In the genomic region with DNA sequence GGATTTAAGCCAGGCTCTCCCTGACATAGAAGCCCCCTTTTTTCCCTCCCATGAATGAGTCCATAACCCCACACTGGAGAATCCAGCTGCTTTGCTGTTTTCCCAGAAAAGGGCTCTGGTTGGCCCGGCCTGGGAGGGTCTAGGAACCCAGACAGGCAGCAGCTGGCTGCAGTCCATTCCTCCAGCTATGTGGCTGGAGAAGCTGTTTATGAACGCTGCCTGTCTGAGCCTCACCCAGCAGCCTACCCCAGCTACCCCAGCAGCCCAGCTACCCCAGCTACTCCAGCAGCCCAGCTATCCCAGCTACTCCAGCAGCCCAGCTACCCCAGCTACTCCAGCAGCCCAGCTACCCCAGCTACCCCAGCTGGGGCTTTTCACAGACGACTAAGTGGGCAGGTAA, we compare ENCODE assay signal across 8 mouse cellular contexts. TPM values are rescaled to one million over a fixed set of nuclear protein-coding genes. Genes with fewer than 3 reads are reported as not detected.
DNase-seq lines count a peak whose midpoint lies in the region; ATAC-seq lines count a peak whose summit lies in the region.

Gene Pdcd4 (plus strand): TSS at position 171 of the 400 bp plus-strand sequence.

- no peaks in the 10 kb centered on the region for H3K27me3 ChIP-seq in hindbrain, embryonic 16.5 days (replicated peaks; ENCODE audit: control insufficient read depth, insufficient read depth, low read length)
- H3K27me3 ChIP-seq in liver, embryonic 11.5 days (replicated peaks; ENCODE audit: control insufficient read depth, insufficient read depth, low read length) = no peaks in the 10 kb centered on the region

- no peak within 1 kb of the TSS for H3K4me3 ChIP-seq in hindbrain, embryonic 16.5 days (ENCODE audit: low read length)
- H3K4me3 ChIP-seq in liver, embryonic 11.5 days (ENCODE audit: low read depth, low read length) = no peak within 1 kb of the TSS

- no peak within 1 kb of the TSS for H3K27ac ChIP-seq in hindbrain, embryonic 16.5 days (ENCODE audit: low read depth, low read length)
- H3K27ac ChIP-seq in liver, embryonic 11.5 days (ENCODE audit: low read depth, low read length) = peak within 1 kb of the TSS; percentile 78

- no peaks in the 10 kb centered on the region for H3K4me1 ChIP-seq in hindbrain, embryonic 16.5 days (ENCODE audit: control insufficient read depth, insufficient read depth, low read depth, low read length)
- H3K4me1 ChIP-seq in liver, embryonic 11.5 days (replicated peaks; ENCODE audit: control insufficient read depth, insufficient read depth, low read length) = peaks cover 63% of the 10 kb centered on the region

- whole genome bisulfite sequencing in hindbrain, embryonic 16.5 days = 57% methylated on average over 3 of the region's 3 CpGs
- WGBS in liver, embryonic 11.5 days = 68% methylated on average over 3 of the region's 3 CpGs

- H3K9me3 ChIP-seq in hindbrain, embryonic 16.5 days (ENCODE audit: control insufficient read depth, low read length) = no peaks in the 10 kb centered on the region
- H3K9me3 ChIP-seq in liver, embryonic 11.5 days (ENCODE audit: control insufficient read depth, low read length) = no peaks in the 10 kb centered on the region

- no peak for DNase-seq in layer of hippocampus, adult 18-20 months (ENCODE audit: low spot score in 2 of 2)
- no peak for DNase-seq in layer of hippocampus, adult 9-10 months (ENCODE audit: low spot score)
- no peak for DNase-seq in adrenal gland, postnatal 36 days
- peak; percentile 36 for DNase-seq in gastrocnemius, postnatal 10 days
- no peak for DNase-seq in liver, embryonic 11.5 days (ENCODE audit: low spot score)
- no peak for DNase-seq in cerebellum, postnatal 4 days (ENCODE audit: low spot score in 2 of 2)

- ATAC-seq in hindbrain, embryonic 16.5 days = no peak
- no peak for ATAC-seq in liver, embryonic 11.5 days (replicated peaks; ENCODE audit: low FRiP score)
- ATAC-seq in neutrophil, adult 5-6 weeks (ENCODE audit: extremely low read depth, insufficient number of reproducible peaks, low FRiP score, poor library complexity, severe bottlenecking) = no peak

- no peak within 1 kb of the TSS for H3K9ac ChIP-seq in hindbrain, embryonic 16.5 days (ENCODE audit: low read depth, low read length)
- H3K9ac ChIP-seq in liver, embryonic 11.5 days (ENCODE audit: low read depth, low read length) = peak within 1 kb of the TSS; percentile 20; the same call in 1 of the 2 replicates

- no peak within 1 kb of the TSS for H3K4me2 ChIP-seq in hindbrain, embryonic 16.5 days (ENCODE audit: low read length)
- peak within 1 kb of the TSS; percentile 13; the same call in 1 of the 2 replicates for H3K4me2 ChIP-seq in liver, embryonic 11.5 days

- no peaks in the 10 kb centered on the region for H3K36me3 ChIP-seq in hindbrain, embryonic 16.5 days (ENCODE audit: control insufficient read depth, insufficient read depth, low read length)
- H3K36me3 ChIP-seq in liver, embryonic 11.5 days (ENCODE audit: control insufficient read depth, insufficient read depth, low read length) = no peaks in the 10 kb centered on the region

RNA-seq across cellular contexts. Expression of gene Pdcd4, which starts in this region (rescaled TPM):
- 100 to 1,000 TPM; 118 to 123 TPM for total RNA-seq in layer of hippocampus, adult 18-20 months (2021)
- 100 to 1,000 TPM in 1 of 2 experiments, 10 to 100 TPM in 1; 83.2 to 121 TPM for total RNA-seq in adrenal gland, postnatal 36 days (2021)
- total RNA-seq in gastrocnemius, postnatal 10 days (2021) = 10 to 100 TPM; 27.6 to 32.3 TPM
- polyA plus RNA-seq in hindbrain, embryonic 16.5 days (2015; fragmentation: Nextera tagmentation; extraction: Ambion mirVana) = 54.8 and 63.2 TPM in 2 replicates
- 48.2 and 50.1 TPM in 2 replicates for polyA plus RNA-seq in liver, embryonic 11.5 days (2014; fragmentation: Nextera tagmentation; extraction: Ambion mirVana)
- total RNA-seq in neutrophil, adult 5-6 weeks (2017) = 162 and 168 TPM in 2 replicates
